Mouse (Mus musculus): ENCODE results near the gene Rnf227.
"Not testable (repeated sequence)": the region's sequence is repeated elsewhere in the genome, so short reads cannot be mapped to it uniquely, and the experiment has no call there.

Gene Rnf227

DNA sequence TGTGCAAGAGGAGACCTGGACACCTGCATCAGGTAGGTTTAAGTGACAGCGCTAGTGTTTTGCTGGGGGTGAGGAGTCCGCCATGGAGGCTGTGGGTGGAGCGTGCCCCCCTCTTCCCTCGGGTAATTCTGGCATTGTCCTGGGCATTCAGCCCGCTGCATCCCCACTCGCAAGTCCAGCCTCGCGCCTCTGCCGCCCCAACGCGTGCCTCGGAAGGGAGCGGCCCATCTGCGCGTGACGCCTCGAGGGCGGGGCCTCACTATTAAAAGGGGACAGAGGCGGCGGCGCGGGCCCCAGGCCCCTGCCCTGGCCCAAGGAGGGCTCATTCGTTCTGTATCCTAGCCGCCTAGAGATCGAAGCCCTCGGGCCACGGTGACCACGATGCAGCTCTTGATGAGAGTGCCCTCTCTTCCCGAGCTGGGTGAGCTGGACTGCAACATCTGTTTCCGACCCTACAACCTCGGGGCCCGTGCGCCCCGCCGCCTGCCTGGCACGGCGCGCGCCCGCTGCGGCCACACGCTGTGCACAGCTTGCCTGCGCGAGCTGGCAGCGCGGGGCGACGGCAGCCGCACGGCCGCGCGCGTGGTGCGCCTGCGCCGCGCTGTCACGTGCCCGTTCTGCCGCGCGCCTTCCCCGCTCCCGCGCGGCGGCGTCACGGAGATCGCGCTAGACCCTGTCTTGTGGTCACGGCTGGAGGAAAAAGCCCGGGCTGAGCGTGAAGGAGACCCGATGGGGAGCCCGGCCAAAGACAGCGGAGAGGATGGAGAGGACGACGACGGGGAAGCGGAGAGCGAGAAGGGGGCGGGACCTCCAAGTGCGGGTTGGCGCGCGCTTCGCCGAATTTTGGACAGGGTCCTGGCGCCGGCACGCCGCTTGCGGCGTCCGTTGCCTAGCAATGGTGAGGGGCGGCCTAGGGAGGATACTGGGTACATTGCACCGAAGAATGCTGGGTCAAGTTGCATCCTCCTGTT is at the start of gene Rnf227:
Gene Rnf227, plus strand, starts transcription at position 301 of the 971 bp plus-strand sequence.
- peak; percentile 90 to 91 for DNase-seq

DNA sequence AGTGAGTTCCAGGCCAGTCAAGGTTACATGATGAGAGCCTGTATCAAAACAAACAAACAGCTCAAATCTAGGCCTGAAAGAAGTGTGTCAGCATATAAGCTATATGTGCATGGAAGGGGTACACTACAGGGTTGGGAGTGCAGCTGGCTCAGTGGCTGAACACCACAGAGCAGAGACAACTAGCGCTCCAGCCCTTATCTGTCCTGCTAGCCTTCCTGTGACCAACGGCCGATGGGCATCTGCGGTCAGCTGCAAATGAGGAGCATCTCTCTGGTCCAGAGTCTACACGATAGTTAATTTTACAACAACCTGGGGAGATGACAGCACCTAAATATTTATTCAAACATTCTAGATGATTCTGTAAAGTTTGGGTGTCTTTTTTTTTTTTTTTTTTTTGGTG is 49.1 kb upstream of the Rnf227 start:
- no peak for DNase-seq

GRCm38 (mm10) chr11:69295286-69295685 is 45.0 kb upstream of the Rnf227 start:
- DNase-seq, result no peak

GRCm38 (mm10) chr11:69297799-69298198 is 42.5 kb upstream of the Rnf227 start:
- DNase-seq, result no peak

DNA sequence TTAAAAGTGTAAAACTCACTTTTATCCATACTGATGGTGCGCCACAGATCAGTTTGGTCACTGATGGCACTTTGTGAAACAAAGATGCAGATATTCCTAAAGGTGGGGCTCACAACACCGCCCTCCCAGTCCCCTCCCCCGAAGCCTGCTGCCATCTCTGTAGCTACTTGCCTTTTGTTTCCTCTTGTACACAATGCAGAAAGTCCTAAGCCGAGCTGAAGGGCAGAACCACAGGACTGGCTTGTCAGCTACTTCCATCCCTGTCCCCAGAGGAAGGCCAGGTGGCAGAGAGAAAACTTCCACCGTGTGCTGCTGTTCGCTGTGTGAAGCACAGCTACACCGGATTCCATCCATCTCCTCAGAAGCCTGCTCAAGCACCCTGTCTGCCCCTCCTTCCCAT is 42.0 kb upstream of the Rnf227 start:
- no peak for DNase-seq

DNA sequence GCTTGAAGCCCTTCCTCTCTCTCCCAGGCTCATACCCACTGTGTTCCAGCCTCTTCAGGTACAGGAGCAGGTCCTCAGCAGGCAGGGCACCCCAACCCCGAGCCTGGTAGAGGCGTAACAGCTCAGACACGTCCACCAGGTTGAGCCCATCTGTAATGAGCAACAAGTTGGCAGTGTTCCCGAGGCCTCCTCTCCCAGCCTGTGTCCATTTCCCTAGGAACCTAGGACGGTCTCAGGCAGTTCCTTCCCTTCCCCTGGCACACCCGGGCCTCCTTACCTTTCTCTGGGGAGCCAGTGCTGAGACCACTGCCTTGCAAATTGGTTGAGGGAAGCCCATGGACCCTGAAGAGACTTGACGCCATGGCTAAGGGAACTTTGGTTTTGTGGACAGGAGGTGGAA is 37.4 kb upstream of the Rnf227 start:
- peak; percentile 47 to 49 for DNase-seq

- DNase-seq, result no peak
Observed at GRCm38 (mm10) chr11:69305291-69305690, 35.0 kb upstream of the Rnf227 start.

DNA sequence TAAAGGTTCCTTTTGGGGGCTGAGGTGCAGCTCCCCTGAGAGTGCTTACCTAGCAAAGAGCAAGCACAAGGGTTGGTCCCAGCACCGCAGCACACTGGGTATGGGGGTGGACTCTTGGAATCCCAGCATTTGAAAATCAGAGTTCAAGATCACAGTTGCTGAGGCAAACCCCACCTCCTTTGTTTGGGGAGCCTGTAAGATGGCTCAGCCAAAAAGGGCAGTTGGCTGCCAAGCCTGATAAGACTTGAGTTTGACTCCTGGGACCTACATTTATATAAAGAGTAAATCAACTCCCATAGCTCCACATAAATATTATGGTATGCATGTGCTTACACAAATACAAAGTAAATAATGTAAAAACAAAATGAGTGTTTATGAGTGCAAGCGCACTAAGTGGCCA is 34.2 kb upstream of the Rnf227 start:
- DNase-seq, result no peak

- DNase-seq, result peak; percentile 69 to 72
Observed at GRCm38 (mm10) chr11:69311266-69311665, 29.0 kb upstream of the Rnf227 start.

GRCm38 (mm10) chr11:69316361-69316760 is 23.9 kb upstream of the Rnf227 start:
- no peak for DNase-seq

GRCm38 (mm10) chr11:69318000-69318399 is 22.3 kb upstream of the Rnf227 start:
- not testable (repeated sequence) for DNase-seq

DNA sequence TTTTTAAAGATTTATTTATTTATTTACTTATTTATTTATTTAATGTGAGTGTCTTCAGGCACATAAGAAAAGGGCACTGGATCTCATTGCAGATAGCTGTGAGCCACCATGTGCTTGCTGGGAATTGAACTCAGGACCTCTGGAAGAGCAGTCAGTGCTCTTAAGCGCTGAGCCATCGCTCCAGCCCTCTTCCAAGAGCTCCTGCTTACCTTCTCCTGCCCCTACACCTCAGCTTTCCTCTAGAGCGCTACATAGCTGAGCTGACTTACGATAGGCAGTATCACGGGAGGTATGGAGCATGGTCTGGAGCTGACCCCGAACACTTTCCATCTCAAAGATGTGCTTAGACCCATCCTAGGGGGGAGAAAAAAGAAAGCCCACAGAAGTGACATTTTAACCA is 18.7 kb upstream of the Rnf227 start:
- no peak for DNase-seq

DNA sequence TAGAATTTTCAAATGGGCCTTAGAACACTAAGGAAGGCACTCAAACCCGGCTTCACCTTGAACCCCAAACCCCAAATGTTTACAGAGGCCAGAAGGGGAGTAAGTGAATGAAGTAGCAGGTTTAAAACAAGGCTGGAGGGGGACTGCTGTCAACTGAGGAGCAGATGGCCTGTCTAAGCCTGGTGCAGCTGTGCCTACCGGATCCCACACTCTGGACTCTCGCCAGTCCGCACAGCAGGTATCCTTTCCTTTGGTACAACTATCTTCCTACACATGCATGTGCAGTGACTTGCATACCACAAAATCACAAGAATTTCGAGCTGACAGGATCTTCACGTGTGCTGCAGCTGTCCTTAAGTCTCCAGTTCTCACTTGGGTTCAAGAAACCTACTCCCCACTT is 18.3 kb upstream of the Rnf227 start:
- DNase-seq, result peak; percentile 86 to 88

DNA sequence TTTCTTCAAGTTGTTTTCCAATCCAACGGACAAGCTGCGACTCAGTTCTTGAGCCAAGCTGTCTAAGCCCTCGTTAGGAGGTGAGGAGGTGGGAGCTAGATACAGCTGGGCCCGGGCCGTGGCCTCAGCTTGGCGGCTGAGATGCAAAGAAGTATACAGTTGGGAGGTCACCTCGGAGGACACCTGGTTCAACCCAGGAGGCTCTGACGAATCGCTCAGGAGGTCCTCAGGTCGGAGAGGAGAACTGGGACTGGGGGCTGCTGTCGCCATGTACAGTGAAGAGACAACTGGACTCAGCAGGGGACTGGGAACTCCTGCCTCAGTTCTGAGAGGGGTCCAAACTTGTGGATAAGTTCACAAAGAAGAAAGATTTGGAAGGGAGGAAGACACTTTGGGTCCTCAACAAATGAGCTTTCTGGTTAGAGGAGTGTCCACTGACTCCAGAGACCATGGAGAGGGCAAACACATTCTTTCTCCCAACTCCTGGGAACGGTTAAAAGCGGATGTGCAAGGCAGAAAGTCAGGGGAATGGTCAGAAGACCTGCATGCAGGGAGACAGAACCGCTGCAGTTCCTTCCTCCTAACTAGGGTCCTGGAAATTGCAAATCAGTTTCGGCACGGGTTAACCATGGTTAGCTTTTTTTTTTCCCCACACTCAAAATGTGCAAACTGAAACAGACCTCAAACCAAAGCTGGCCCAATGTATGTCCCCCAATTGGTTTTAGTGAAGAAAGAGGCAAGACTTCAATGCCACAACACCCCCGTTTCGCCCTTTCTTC is 17.4 kb upstream of the Rnf227 start:
- no peak for DNase-seq

- DNase-seq, result peak; percentile 99 to 100
Observed at GRCm38 (mm10) chr11:69323667-69324111, 16.6 kb upstream of the Rnf227 start, which contains the start of the genes Cntrob and Trappc1. TSS of gene Cntrob (minus strand) at chr11:69323775. TSS of gene Trappc1 (plus strand) at chr11:69323980.

DNA sequence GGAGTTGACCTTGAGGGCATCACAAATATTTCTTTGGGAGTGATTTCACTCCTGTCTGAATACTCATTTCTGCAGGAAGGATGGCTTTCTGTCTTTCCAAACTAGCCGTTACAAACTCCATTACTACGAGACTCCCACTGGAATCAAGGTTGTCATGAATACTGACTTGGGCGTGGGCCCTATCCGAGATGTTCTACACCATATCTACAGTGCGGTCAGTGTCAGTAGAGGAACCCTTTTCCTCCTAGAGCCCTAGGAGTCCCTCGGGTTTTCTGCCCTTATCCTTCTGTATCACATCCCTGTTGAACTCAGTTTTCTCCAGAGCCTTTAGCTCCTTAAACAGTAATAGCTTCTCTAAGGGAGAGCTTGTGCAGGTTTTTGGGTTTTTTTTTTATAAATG is 15.5 kb upstream of the Rnf227 start:
- DNase-seq, result no peak

DNA sequence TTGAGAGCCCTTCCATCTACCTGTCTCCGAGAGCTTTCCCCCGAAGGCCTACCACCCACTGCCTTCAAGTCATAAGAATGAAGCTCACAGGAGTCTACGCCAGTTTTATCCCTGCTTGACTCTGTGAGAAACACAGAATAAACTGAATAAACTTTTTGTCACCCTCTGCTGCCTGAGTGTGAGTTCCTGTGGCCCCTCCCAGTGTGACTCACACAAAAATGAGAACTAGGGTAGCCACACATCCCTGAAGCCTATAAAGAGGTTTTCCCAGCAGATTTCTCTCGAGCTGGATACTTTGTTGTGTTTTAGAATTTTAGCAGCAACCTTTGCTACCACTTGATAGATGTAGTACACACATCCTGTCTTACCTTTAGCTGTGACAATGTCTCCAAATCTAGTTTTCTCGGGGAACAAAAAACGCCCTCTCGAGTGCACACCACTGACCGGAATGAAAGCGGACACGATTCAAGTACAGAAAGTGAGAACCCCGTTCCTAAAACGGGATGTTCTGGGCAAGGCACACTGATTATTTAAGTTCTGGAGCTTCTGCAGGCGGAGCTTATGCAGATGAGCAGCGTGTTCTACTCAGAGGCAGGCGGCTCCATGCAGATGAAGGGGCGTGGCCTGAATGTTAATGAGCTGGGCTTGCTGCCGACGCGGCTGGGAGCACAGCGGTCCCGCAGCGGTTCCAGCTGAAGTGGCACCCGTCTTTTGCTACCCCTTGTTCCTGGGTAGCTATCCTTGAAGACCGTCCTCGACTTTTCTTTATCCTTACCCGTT is 14.4 kb upstream of the Rnf227 start, which contains the start of gene Kcnab3:
Gene Kcnab3, plus strand, starts transcription at position 631 of the 780 bp plus-strand sequence.
- DNase-seq, result peak; percentile 86 to 87

DNA sequence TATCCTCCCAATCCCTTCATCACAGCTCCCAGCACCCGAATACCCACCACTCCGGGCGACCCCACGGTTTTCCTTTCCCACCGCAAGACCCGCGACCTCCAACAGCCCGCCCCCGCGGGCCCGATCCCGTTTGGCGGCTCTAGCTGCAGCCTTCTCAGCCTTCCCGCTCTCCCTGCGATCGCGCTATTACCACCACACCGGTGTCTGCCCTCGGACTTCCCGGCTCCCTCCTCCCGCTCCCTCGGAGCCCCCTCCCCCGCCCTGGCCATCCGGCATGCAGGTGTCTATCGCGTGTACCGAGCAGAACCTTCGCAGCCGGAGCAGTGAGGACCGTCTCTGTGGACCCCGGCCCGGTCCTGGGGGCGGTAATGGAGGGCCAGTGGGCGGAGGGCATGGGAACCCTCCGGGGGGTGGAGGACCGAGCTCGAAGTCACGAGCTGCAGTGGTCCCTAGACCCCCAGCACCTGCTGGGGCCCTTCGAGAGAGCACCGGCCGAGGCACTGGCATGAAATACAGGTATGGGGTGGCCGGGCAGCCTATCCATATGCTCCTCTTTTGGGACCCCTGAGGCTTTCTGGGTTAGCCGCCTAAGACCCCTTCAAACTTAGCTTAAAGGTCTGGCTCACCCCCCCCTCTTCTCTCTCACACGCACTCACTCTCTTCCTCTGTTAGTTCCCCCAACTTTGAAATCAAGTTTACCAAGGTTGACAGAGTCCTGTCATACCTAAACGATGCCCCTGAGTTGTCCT is 13.7 kb upstream of the Rnf227 start:
- peak; percentile 66 to 73 for DNase-seq

DNA sequence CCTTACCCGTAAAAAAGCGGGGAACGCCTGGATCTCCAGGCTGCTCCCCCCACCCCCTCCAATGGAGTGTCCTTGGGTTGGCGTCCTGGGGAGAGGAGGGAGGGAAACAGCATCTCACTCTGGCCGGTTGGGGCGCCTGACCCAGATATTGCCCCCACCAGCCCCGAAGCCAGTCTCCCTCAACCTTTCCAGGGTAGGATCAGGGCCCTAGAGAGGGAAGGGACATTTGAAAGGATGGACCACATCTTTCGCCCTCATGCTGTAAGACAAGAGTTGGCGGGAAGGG is 13.2 kb upstream of the Rnf227 start:
- peak; percentile 34 to 49 for DNase-seq

DNA sequence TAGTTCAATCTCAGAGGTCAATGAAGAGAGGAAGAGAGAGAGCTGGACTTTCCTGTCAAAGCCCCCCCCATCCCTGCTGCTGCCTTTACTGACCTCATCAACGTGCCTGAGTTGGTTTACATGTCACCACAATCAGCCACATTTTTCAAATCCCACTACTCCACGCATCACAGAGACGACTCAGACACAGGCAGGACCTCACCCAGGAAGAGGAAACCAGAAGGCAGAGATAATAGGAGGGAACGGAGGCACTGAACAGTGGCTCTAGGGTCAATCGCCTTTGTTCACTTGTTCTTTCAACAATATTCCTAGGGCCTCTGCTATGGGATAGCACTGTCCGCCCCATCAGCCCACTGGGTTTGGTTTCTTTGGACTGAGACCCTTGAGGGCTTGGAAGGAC is 12.6 kb upstream of the Rnf227 start:
- no peak for DNase-seq

DNA sequence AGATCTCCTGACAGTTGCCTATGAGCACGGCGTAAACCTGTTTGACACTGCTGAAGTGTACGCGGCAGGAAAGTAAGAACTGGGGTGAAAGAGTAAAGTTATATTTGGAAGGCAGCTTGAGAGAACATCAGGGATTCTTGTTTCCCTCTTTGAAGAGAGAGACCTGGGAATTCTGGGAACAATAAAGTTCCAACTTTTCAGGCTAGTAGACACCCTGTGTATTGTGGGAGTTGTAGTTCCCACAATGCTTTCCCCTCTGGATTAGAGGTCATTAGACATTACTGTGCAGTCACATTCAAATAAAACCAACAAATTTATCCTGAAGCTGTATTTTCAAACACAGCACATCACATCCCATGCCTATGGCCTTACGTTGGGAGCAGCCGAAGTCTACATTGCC is 11.7 kb upstream of the Rnf227 start:
- no peak for DNase-seq

DNA sequence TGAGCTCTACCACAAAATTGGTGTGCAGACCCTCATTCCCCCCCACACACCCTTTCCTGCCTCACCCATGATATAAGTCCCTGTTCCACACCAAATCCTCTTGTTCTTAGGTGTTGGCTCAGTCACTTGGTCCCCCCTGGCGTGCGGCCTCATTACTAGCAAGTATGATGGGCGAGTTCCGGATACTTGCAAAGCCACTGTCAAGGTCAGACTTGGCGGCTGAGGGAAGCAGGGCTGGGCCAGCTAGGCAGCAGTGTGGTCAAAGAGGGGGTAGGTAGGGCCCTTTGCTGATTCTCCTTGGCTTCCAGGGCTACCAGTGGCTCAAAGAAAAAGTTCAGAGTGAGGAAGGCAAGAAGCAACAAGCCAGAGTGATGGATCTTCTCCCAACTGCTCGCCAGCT is 9.1 kb upstream of the Rnf227 start:
- DNase-seq, result no peak
